Mouse (Mus musculus) intestine, embryonic 14.5 days (tissue): ENCODE results near the gene Gng12. TPM values are rescaled to one million over a fixed set of nuclear protein-coding genes. Genes with fewer than 3 reads are reported as not detected.

Experiments used
- ATAC-seq: fragments of 200-750 bp; cut with Nextera tagmentation; replicated peaks from 2 replicates; pipeline ENCODE4 v1.8.0; 2017; ENCODE audit warnings: low read depth, moderate number of reproducible peaks, moderate TSS enrichment, moderate library complexity; ENCODE audit not compliant: low FRiP score, low TSS enrichment
- DNase-seq: peaks from one replicate; pipeline ENCODE4 v3.0.0-alpha.2; 2018; ENCODE audit warnings: low spot score
- H3K27ac ChIP-seq: fragments of 300-500 bp; sonication (generic); 2 replicates; pipeline ENCODE4 v1.5.1; 2014; ENCODE audit warnings: low read depth, mild to moderate bottlenecking, control low read depth
- H3K27me3 ChIP-seq: fragments of 300-500 bp; sonication (generic); replicated peaks from 2 replicates; pipeline ENCODE4 v1.6.1; 2014; ENCODE audit warnings: low read length, control low read depth; ENCODE audit not compliant: control insufficient read depth, insufficient read depth
- H3K36me3 ChIP-seq: fragments of 300-500 bp; sonication (generic); 2 replicates; pipeline ENCODE4 v1.6.1; 2014; ENCODE audit warnings: low read length, control low read depth; ENCODE audit not compliant: control insufficient read depth, insufficient read depth
- H3K4me1 ChIP-seq: fragments of 300-500 bp; sonication (generic); replicated peaks from 2 replicates; pipeline ENCODE4 v1.6.1; 2014; ENCODE audit warnings: low read length, control low read depth, mixed read lengths; ENCODE audit not compliant: control insufficient read depth, insufficient read depth
- H3K4me2 ChIP-seq: fragments of 300-500 bp; sonication (generic); 2 replicates; pipeline ENCODE4 v1.6.1; 2014; ENCODE audit warnings: low read length
- H3K4me3 ChIP-seq: fragments of 300-500 bp; sonication (generic); 2 replicates; pipeline ENCODE4 v1.5.1; 2014; ENCODE audit warnings: low read depth, low read length, control low read depth, mixed read lengths
- H3K9ac ChIP-seq: fragments of 300-500 bp; sonication (generic); 2 replicates; pipeline ENCODE4 v1.6.1; 2014; ENCODE audit warnings: mild to moderate bottlenecking, low read length
- H3K9me3 ChIP-seq: fragments of 300-500 bp; sonication (generic); 2 replicates; pipeline ENCODE4 v1.6.1; 2016; ENCODE audit warnings: low read length, control low read depth; ENCODE audit not compliant: control insufficient read depth
- WGBS: fragments of 180-500 bp; shearing (Covaris S2); extraction: QIAGEN DNeasy Blood & Tissue Kit; methylation state at CpG from one replicate; pipeline ENCODE4 v1.1.7; 2014; 5-methylcytosine and 5-hydroxymethylcytosine counted together
- polyA plus RNA-seq: library from polyadenylated mRNA; unstranded; fragments of >200 nt; fragmentation: Nextera tagmentation; extraction: Ambion mirVana; gene quantifications from 2 replicates; pipeline ENCODE4 v1.2.1, GENCODE M21; 2014

Gng12 gene
- polyA plus RNA-seq, 1 experiment from 2014 or later: 140 TPM

DNA sequence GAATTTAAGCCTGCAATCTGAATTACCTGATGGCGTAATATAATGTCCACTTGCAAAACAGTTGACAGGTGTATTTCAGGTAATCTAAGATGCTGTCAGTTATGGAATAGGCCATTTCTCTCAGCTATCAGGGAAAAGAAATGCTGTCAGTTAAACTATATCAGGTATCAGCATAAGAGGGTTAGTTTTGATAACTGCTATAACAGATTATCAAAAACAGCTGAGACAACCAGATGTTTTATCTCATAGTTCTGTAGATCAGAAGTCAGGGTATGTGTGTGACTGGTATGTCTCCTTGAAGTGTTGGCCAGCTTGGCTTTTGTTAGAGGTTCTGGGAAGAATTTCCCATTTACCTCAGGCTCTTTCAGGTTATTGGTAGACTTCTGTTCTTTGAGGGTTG is 10.0 kb downstream of the Gng12 start:
- Histone ChIP-seq H3K9ac (no peak overlapping the region), H3K27ac (no peak overlapping the region), H3K27me3 (no peaks in the 10 kb centered on the region), H3K36me3 (no peaks in the 10 kb centered on the region), H3K4me2 (no peak overlapping the region), H3K4me1 (peaks cover 11% of the 10 kb centered on the region), H3K9me3 (no peaks in the 10 kb centered on the region), H3K4me3 (no peak overlapping the region)
- ATAC-seq (no peak), DNase-seq (no peak)
- 93% methylated on average over 1 of the region's 1 CpGs for WGBS

DNA sequence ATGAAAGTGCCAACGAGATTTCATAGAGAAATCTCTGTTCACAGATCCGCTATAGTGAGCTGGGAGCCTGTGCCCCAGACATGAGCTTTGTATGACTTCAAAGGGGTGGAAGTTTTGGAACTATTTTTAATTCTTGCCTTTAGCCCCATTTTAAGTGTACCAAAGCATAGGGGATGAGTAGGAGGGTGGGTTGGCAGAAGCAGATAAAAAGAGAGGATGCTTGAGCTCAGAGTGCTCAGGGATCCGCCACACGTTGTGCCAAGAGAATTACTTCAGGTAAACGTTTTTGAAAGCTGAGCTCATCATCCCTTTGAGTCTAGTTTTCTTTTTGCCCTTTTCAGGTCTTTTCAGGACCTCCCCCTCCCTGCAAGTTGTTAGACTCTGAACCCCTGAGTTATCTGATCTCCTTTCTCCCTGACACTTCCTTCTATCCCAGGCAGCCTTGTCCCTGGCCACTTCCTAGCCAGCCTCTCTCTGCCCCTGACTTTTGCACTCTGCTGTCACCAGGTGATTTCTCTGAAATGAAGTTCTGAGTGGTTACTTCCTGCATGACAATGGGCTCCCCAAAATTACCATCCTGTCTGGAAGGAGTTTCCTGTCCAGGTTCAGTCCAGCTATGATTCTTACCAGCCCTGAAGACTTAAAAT is 12.3 kb downstream of the Gng12 start:
- Histone ChIP-seq H3K4me2 (no peak overlapping the region), H3K27me3 (no peaks in the 10 kb centered on the region), H3K9ac (no peak overlapping the region), H3K4me3 (no peak overlapping the region), H3K27ac (peak overlapping the region; percentile 11), H3K9me3 (no peaks in the 10 kb centered on the region), H3K36me3 (no peaks in the 10 kb centered on the region), H3K4me1 (peaks cover 11% of the 10 kb centered on the region)
- no peak; the same call in 1 of the 2 replicates for ATAC-seq
- no peak for DNase-seq
- 62% methylated on average over 5 of the region's 5 CpGs for WGBS

DNA sequence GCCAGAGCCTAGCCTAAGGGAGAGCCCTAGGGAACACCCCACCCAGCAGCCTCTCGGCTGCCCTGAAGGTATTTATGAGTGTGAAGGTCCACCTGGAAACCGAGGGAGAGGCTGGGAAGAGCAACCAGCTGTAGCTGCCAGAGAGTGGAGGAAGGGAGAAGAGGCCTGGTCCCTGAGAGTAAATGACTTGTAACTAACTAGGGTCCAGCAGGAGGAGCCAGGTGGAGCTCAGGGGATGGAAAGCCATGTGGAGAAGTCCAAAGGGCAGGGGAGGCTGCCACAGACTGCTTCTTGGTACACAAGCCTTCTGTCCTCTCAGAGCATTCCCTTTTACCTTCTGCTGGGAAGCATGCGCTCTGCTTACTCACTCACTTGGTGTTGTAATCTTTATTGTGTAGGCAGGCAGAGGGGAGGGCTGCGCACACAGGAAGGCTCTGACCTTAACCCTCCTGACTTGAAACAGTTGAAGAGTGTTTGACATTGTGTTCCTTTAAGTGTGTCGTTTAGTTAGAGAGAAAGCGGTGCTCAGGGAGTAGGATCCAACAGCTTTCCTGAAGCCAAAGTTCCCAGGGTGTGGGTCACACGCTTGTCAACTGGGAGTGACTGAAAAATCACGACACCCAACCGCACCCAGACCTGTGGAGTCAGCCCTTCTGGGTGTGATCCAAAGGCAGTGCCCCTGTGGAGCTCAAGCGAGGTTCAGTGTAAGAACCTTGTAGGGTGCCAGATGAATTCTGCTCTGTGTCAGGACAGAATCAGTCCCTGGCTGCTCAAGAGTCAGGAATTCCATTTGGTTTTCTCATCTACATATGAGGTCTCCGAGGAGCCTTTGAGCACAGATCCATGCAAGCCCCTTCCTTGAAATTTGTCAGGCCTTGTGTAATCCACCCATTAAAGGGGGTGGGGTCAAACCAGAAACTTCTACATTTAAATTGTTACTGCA is 14.6 kb downstream of the Gng12 start:
- H3K4me1 ChIP-seq: peaks cover 11% of the 10 kb centered on the region
- H3K36me3 ChIP-seq: peaks cover 6% of the 10 kb centered on the region; the same call in 1 of the 2 replicates
- H3K9ac ChIP-seq: no peak overlapping the region
- H3K4me2 ChIP-seq: peak overlapping the region; percentile 20; the same call in 1 of the 2 replicates
- H3K9me3 ChIP-seq: no peaks in the 10 kb centered on the region
- no peaks in the 10 kb centered on the region for H3K27me3 ChIP-seq
- H3K27ac ChIP-seq: peak overlapping the region; percentile 74
- ATAC-seq (peak; percentile 92), DNase-seq (peak; percentile 59)
- H3K4me3 ChIP-seq: no peak overlapping the region
- WGBS: 36% methylated on average over 11 of the region's 11 CpGs

DNA sequence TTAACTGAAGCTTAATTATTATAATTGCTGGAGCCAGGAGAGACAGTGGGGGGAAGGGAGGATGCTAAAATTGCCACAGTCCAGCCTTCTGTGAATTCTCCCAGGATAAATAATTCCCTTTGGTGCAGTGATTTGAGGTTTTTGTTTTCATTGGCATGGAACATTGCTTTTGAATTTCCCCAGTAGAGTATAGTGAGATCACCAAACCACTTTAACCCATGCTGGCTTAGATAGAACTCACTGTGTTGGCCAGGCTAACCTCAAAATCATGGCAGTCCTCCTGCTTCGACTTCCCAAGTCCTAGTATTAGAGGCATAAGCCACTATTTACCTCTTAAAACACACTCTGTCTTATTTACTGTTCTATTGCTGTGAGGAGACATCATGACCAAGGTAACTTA is 17.2 kb downstream of the Gng12 start:
- ATAC-seq (no peak), DNase-seq (peak; percentile 18)
- no peak overlapping the region for H3K4me2 ChIP-seq
- peaks cover 6% of the 10 kb centered on the region; the same call in 1 of the 2 replicates for H3K36me3 ChIP-seq
- no peaks in the 10 kb centered on the region for H3K27me3 ChIP-seq
- 83% methylated on average over 1 of the region's 1 CpGs for WGBS
- no peaks in the 10 kb centered on the region for H3K9me3 ChIP-seq
- H3K9ac ChIP-seq: no peak overlapping the region
- H3K27ac ChIP-seq: no peak overlapping the region
- H3K4me3 ChIP-seq: no peak overlapping the region
- peaks cover 8% of the 10 kb centered on the region for H3K4me1 ChIP-seq

DNA sequence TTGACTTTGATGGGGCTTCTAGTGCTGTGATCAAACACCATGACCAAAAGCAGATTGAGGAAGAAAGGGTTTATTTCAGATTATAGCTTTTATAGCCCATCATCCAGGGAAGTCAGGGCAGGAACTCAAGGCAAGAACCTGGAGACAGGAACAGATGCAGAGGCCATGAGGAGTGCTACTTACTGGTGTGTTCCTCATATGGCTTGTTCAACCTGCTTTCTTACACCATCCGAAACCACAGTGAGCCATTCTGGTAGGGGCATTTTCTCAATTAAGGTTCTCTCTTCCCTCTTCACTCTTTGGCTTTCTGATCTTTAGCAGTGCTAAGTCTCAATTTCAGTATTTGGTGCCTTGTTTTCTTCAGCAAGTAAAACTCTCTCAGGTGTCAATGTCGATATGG is 19.4 kb downstream of the Gng12 start:
- no peak overlapping the region for H3K9ac ChIP-seq
- H3K4me2 ChIP-seq: no peak overlapping the region
- no peaks in the 10 kb centered on the region for H3K27me3 ChIP-seq
- peaks cover 6% of the 10 kb centered on the region; the same call in 1 of the 2 replicates for H3K36me3 ChIP-seq
- ATAC-seq (no peak), DNase-seq (no peak)
- H3K4me3 ChIP-seq: no peak overlapping the region
- H3K4me1 ChIP-seq: peaks cover 7% of the 10 kb centered on the region; the same call in 1 of the 2 replicates
- no peak overlapping the region for H3K27ac ChIP-seq
- 93% methylated on average over 2 of the region's 2 CpGs for WGBS
- no peaks in the 10 kb centered on the region for H3K9me3 ChIP-seq

DNA sequence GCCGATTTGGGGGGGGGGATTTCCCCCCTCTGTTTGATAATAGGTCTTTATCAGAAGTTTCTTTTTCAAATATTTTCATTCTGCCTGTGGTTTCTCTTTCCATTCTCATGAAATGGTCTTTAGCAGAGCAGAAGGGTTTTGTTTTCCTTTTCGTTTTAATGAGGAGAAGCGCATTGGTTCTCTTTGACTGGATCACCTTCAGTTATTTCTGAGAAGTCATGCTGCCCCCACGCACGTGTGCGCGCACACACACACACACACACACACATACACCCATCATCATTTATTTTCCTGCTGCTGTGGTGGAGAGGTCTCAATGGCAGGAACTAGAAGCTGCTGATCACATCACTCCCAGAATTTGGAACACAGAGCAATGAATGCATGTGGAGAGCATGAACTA is 20.8 kb downstream of the Gng12 start:
- ATAC-seq: no peak
- Histone ChIP-seq H3K27ac (no peak overlapping the region), H3K36me3 (peaks cover 6% of the 10 kb centered on the region; the same call in 1 of the 2 replicates), H3K9ac (no peak overlapping the region), H3K4me1 (0 out of 2 replicates have a peak, but pooled peaks cover 4% of the 10 kb centered on the region), H3K27me3 (no peaks in the 10 kb centered on the region), H3K4me3 (no peak overlapping the region), H3K4me2 (no peak overlapping the region), H3K9me3 (no peaks in the 10 kb centered on the region)
- no peak for DNase-seq
- WGBS: 90% methylated on average over 7 of the region's 7 CpGs

DNA sequence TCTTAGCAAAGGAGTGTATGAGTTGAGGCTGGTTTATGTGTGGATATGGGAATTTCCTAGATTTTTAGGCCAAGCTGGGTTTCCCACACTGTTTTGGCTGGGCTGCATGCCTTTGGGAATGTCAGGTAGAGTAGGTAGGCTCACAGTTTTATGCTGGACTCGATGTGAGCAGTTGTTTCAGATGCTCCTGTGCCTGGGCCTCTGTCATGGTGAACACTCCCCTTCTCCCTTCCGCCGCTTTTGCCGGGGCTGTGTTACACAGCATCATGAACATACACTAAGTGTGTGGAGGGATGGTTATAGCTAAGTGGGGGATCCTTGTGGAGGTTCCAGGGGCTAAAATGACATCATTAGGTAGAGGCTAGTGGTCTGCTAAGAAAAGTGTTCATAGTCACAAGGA is 24.6 kb downstream of the Gng12 start:
- H3K36me3 ChIP-seq: no peaks in the 10 kb centered on the region; the same call in 1 of the 2 replicates
- WGBS: 92% methylated on average over 4 of the region's 4 CpGs
- DNase-seq: no peak

DNA sequence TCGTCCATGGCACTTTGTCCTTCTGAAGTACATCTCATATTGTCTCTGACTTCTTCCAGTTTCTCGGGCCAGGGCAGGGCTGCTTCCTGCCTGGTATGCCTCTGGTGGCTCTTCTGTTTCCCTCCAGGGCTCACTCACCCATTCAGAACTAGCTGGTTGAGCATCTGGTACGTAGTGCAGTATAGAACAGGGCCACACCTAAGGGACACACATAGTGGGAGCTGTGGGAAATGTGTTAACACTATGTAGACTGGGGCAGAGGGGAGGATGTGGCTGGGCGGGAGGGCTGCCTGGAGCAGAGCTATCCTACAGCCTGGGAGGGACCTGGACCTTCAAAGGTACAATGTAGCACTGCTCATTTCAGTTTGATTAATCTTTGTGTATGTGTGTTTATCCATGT is 25.6 kb downstream of the Gng12 start:
- H3K4me3 ChIP-seq: no peak overlapping the region
- 80% methylated on average over 4 of the region's 4 CpGs for WGBS
- DNase-seq (no peak), ATAC-seq (no peak)
- H3K4me2 ChIP-seq: no peak overlapping the region
- H3K27ac ChIP-seq: no peak overlapping the region
- H3K36me3 ChIP-seq: no peaks in the 10 kb centered on the region
- no peak overlapping the region for H3K9ac ChIP-seq
- no peaks in the 10 kb centered on the region for H3K27me3 ChIP-seq
- peaks cover 9% of the 10 kb centered on the region; the same call in 1 of the 2 replicates for H3K4me1 ChIP-seq
- no peaks in the 10 kb centered on the region for H3K9me3 ChIP-seq

More for the DNA sequence above, 24.6 kb downstream of the Gng12 start:
- Histone ChIP-seq H3K9me3 (no peaks in the 10 kb centered on the region), H3K27ac (no peak overlapping the region), H3K4me1 (peaks cover 8% of the 10 kb centered on the region; the same call in 1 of the 2 replicates), H3K4me3 (no peak overlapping the region), H3K9ac (no peak overlapping the region), H3K4me2 (no peak overlapping the region), H3K27me3 (no peaks in the 10 kb centered on the region)
- ATAC-seq: no peak
